Mouse (Mus musculus) kidney, postnatal 36 days (tissue): ENCODE measurements around the gene Nostrin.
A peak's percentile ranks its signal among the peaks of the same experiment; 100 is the strongest.

ENCODE experiments used
- DNase-seq, 2 experiments: peaks; one replicate each; pipeline ENCODE4 v3.0.0; 2021 to 2022; ENCODE audit warnings: mixed read lengths in 2 of 2

The Nostrin gene

DNA sequence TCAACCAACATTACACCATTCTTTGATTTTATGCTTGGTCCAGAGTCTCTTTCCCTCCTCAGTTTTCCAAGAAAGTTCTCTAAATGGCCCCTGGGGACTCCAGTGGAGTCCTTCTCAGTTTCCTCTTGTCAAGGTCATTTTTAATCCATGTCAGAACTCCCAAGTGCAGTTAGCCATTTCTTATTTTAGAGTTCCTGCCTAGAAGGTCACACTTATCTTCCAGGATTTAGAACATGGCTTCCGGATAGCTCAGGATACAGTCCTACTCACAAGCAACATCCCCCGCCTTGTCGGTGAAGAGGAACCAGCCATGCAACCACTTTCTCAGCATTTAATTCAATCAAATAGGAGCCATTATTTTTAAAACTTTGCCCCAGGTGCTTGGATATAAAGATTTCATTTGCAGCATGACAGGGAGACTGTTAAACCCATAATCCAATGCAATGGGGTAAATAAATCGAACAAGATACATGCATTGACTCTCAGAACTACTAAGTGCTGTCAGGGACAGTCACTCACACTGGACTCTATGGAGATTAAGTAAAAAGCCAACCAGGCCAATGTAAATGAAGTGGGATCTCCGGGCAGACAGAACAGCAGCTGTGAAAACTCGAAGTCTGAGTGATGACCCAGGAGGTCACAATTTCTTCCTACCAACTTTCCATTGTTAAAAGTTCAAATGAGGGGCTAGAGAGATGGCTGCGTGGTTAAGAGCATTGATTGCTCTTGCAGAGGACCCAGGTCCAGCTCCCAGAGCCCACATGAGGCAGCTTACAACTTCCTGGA, 6.0 kb upstream of the Nostrin start:
- DNase-seq = peak; percentile 20 to 57

DNA sequence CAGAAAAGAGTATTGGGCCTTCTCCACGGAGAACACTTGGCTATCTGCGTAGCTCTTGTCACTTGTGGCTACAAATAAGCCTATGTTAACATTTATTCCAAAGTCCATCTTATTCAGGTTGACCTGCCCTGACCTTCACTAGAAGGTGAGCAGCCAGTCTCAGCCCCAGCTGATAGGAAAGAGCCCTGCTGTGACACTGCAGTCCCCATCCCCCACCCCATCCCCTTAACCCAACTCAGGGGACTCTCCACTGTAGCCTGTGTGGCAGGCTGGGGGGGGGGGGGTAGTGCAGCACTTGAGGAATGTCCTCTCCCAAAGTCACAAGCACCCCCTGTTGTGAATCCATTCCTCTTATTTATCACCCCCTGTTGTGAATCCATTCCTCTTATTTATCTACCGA, 3.6 kb upstream of the Nostrin start:
- DNase-seq = no peak

GRCm38 (mm10) chr2:69132488-69133040, 3.0 kb upstream of the Nostrin start:
- no peak for DNase-seq

- no peak for DNase-seq
Observed at GRCm38 (mm10) chr2:69134186-69134585, 1.4 kb upstream of the Nostrin start.

DNA sequence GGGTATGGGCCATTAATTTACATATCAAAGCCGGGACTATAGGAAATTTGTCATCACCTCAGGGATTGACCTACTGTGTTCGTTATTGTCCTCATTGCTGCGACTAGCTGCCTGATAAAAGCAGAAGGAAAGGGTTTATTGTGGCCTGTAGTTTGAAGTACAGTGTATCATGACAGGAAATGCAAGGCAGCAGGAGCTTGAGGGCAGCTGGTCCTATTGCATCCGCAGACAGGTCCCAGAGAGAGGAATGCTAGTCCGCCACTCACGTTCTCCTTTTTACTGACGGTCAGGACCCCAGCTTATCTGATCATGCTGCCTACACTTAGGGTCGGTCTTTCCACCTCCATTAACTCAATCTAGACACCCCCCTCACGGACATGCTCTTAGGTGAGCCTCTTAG, 663 bp upstream of the Nostrin start:
- DNase-seq = no peak

GRCm38 (mm10) chr2:69137406-69138084, 1.9 kb downstream of the Nostrin start:
- DNase-seq = peak; percentile 58 to 67

DNA sequence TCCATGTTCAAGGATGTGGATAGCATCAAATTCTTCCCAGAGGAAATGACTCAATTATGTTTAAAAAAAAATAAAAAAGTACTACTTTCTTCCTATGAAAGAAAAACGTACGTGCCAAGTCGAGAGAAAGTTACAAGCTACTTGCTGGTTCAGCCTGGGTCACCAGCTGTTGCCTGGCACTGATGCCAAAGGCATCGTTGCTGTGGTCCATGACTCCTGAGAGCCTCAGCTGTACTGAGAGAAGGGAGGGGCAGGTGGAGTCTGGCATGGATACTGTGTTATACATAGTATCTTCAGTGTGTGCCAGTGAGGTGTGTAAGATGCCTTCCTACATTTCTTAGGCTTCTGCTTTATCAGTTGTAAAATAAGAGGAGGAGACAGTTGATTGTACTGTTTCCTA, 3.2 kb downstream of the Nostrin start:
- peak in 1 of 2 experiments; percentile 19 for DNase-seq

- DNase-seq = no peak
Observed at GRCm38 (mm10) chr2:69140215-69140614, 4.6 kb downstream of the Nostrin start.

GRCm38 (mm10) chr2:69140816-69141215, 5.2 kb downstream of the Nostrin start:
- DNase-seq = no peak

GRCm38 (mm10) chr2:69148691-69149090, 13.1 kb downstream of the Nostrin start:
- peak; percentile 36 to 38 for DNase-seq

DNA sequence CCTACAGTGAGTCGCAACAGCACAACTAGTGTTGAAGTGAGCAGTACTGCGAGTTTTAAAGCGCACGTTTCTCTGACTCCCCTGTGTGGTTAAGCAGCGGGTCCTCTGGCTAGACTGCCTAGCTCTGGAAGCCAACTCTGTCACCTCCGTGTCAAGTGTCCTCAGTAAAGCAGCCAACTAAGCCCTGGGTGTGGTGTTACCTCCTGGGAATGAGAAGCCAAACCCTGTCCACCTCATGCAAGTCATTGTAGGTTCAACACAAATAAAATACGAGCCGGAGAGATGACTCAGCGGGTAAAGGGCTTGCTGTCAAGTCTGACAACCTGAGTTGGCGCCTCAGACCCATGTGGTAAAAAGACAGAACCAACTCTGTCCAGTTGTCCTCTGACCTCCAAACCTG, 13.6 kb downstream of the Nostrin start:
- no peak for DNase-seq

DNA sequence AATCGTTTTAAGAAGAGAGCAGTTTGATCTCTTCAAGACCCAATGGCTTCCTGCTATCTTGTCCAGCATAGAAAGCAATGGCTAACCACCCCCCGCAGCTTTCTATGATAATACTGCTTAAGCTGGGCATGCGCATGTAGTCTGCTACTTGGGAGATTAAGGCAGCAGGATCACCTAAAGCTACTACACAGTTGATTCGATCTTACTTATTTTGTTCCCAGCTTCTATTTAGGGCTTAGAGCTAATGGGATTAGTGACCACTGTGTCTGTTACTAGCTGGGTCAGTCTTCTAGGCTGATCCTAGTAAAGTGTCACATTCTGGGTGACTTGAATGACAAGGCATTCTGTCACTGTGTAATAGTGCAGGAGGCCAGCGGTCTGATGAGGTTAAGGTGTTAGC, 15.2 kb downstream of the Nostrin start:
- no peak for DNase-seq

DNA sequence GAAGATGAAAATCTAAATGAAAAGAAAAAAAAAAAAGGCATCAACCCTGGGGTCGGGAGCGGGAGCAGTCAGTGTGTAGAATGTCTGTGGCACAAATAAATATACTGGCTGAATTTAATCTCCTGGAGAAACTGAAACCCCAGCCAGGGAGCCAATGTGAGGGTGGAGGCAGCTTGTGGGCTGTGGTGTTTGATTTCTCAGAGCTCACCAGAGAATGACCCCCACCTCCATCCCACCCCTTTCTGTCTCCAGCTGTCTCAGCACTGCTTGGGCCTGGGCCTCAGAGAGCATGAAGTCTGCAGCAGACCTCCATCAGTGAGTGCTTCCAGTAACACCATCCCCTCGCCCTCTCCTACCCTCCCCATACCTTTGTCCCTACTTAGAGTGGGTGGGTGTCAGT, 20.3 kb downstream of the Nostrin start:
- no peak for DNase-seq

DNA sequence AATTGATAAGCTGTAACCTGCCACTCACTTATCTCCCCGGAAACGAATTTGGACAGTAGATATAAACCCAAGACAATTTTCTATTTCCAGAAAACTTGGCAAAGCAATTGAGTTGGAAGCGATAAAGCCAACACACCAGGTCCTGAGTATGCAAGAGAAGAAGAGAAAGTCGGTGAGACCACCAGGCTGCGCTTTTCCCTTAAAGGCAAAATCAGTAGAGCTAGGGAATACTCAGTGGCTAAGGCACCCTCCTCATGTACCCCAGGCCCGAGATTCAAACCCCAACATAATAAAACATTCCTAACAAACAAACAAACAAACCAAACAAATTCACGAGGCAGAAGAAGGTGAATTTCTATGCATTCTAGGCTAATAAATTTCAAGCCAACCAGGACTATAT, 20.7 kb downstream of the Nostrin start:
- no peak for DNase-seq

GRCm38 (mm10) chr2:69158907-69159306, 23.3 kb downstream of the Nostrin start:
- DNase-seq = no peak

DNA sequence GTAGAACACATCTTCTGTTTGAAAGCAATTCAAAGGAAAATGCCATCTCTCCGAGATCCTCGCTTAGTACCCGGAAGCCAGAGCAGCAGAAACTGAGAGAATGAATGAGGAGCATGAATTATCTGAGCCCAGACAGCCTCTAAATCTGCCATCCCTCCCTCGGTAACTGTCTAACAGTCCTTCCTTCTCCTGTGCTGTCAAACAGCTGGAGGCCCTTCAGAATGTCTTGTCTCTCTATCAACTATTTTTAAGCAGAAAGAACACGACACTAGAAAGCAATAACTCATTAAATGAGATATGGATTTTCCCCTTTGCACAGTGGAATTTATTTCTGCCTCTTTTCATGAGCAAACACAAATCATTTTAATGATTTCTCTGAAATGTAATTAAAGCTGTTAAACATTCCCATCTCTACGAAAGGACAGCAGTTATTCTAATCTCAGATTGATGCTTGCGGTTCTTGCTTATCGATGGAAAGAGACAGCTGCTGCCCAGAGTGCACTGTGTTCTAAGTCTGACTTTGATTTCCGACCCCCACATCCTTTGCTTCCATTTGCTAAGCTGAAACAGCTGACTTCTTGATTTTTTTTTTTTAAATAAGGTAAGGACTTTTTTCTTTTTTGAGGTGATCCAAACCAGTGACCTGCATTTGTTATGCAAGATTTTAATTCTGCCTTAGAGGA, 34.9 kb downstream of the Nostrin start:
- DNase-seq = peak in 1 of 2 experiments; percentile 12

DNA sequence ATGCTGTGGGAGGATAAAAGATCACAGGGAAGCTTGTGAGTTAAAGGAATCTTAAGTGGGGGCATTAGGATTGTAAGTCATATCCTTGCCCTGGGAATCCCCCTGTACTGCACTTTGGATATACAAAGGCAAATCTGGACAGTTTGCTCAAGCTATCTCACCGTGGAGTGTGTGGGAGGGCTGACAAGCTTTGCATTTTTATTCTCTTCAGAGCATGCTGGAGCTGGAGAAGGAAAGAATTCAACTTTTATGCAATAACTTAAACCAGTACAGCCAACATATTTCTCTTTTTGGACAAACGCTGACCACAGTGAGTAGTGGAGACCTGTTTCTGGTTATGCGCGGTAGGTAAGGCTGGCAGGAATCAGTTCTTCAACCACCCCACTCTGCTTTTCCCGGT, 39.7 kb downstream of the Nostrin start:
- no peak for DNase-seq

DNA sequence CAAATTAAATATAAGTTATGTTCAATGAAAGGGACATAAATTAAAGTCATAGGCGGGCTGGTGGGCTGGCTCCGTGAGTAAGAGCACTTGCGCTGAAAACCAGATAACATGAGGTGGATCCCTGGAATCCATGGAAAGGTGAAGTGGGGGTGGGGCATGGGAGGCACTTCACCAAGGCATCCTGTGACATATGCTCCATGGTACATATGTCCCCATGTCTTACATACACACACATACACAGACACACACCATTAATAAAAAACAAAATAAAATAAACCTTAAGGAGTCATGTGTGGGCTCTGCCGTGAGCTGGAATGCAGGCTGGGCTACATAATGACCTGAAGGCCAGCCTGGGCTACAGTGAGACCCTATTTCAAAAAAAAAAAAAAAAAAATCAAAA, 44.1 kb downstream of the Nostrin start:
- no peak for DNase-seq

GRCm38 (mm10) chr2:69187990-69188389, 52.4 kb downstream of the Nostrin start:
- no peak for DNase-seq

DNA sequence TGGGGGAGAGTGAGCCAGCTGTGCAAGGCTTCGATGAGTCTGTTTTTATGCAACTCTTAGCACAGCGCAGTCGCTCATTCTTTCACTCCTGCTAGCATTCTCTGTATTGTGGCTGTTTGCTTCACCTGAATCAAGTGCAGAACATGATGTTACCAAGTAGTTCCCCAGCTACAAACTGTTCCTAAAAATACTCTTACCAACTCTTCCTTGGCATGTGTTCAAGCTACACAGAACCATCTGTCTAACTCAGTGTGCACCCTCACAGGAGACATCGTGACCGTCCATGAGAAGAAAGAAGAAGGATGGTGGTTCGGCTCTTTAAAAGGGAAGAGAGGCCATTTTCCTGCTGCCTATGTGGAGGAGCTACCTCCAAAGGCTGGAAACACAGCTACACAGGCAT, 53.1 kb downstream of the Nostrin start:
- no peak for DNase-seq

DNA sequence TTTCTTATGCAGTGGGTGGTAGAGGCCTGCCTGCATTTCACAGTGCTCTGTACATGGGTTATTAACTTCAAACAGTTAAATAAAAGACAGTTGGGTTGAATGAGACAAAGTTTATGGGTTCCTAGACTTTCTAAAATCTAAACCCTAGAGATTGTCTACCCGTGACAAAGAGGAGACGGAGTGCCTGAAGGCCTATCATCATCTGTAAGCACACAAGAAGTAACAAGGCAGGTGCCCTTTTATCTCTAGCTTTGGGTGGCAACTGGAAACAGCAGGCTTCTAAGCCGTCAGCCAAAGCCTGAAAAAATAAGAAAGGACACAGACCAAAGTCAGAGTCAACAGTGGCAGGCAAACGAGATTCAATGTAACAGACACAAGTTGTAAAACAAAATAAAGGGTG, 53.6 kb downstream of the Nostrin start:
- no peak for DNase-seq

GRCm38 (mm10) chr2:69191059-69191458, 55.5 kb downstream of the Nostrin start:
- DNase-seq = no peak

GRCm38 (mm10) chr2:69193555-69193954, 58.0 kb downstream of the Nostrin start:
- DNase-seq = no peak

GRCm38 (mm10) chr2:69205185-69205584, 69.6 kb downstream of the Nostrin start:
- peak; percentile 35 to 72 for DNase-seq
